Mouse (Mus musculus): ENCODE measurements around the gene Pbx2. TPM values are rescaled to one million over a fixed set of nuclear protein-coding genes. Genes with fewer than 3 reads are reported as not detected.
"Not testable (repeated sequence)": the region's sequence is repeated elsewhere in the genome, so short reads cannot be mapped to it uniquely, and the experiment has no call there.

Pbx2 gene
- 51.3 and 59.8 TPM in 2 replicates for polyA plus RNA-seq (2012; rRNA removed)

DNA sequence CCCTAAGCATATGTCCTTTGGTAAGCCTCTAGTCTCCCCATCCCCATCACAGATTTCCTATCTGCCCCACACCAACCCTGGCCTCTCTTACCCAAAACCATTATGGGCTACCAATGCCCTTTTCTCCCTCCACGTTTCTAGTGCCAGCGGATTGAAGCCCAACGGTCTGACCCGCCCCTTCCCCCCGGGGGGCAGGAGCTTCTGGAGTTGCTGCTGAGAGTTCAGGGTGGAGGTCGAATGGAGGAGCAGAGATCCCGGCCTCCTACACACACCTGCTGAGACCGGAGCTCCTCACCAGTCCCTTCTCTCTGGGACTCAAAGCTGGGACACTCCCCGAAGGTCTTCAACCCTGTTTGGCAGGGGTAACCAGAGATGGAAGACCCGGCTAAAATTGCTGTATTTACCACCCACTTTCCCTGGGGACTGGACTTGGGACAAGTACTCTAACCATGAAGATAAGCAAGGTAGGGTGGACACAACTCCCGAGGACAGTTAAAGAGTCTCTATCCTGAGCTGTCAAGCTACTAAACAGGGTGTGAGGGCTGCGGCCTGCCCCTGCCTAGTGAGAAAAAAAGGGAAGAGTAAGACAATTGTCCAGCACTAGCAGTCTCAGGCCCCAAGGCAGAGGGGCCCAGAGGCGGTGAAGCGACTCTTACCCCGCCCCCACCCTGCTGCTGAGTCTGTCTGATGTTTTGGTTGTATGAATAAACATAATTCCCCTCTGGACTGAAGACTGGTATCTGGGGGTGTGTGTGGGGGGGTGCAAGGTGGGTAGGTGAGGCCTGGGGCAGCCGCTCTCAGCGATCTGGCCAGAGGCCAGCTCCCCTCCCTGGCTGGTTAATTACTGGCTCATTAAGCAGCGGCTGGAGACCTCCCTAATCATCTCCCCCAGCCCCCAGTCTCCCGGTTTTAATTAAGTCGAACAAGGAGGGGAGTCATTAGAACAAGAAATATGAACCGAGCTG, at the start of gene Pbx2:
Gene Pbx2, plus strand, starts transcription at position 238 of the 965 bp plus-strand sequence.
- no peak for DNase-seq (ENCODE audit: low read depth)

DNA sequence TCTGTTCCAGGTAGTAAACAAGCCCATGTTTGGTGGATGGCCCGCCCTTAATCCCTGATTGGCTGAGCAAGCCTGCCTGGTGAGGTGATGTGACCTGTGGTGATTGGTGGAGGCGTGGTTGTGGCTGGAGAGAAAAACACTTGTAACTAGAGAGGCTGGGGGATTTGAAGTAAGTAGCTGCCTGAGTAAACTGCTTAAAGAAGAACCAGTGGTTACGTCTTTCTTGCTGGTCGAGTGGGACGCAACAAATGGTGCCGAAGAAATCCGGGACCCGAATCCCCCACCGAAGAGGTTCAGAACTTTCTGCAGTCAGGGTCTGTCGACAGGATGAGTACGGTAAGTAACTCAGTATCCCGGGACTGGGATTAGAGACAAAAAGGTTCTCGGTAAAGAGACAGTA, 47.5 kb upstream of the Pbx2 start:
- DNase-seq (ENCODE audit: low read depth), result not testable (repeated sequence)

DNA sequence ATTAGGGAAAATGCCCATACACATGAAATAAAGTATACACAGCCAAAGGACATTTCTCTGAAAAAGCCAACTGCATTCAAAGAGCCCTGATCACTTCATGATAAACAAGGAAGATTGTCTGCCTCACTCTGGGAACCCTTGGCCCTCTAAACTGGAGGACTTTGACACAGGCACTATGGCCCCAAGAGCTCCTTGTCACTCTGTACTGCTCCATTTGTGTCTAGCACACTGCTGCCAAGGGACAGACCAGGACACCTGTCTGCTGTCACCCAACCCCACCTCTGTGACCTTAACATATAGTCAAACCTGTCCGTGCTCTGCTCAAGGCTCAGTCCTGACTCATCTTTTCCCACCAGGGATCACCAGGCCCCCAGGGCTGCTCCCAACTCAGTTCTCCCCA, 44.3 kb upstream of the Pbx2 start:
- DNase-seq (ENCODE audit: low read depth), result no peak

DNA sequence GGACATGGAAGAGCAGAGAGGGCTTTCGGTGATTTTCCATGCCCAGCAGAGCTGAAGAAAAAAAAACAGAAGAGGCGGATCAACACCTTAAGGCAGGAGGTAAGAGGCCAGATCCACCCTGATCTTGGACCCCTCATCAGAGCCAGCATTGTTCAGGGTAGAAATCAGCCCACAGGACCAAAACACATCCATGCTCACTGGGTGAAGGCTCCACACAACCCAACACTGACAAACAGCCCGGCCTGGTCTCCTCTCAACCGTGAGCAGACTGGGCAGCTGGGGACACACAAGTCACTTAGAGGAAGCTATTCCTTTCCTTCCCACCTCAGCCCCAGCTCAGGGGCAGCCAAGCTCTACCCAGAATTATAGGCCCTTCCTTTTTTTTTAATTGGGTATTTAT, 43.5 kb upstream of the Pbx2 start:
- no peak for DNase-seq (ENCODE audit: low read depth)

DNA sequence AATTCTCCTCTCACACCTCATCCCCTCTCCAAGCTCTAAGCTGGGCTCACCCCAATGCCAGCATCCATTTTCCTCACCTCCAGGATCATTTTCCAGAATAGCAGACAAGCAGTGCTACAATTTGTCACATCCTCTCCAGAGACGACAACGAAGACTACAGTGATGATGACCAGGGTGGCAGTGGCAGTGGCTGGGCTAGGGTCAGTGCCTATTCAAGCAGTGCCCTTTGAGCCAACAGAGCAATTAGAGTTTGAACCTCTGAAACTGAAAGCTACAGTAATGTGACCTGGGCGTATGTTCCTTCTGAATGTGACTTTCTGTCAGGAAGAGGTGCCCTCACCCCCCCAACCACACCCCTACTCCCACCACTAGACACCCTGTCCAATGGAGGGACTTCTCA, 41.9 kb upstream of the Pbx2 start:
- no peak for DNase-seq (ENCODE audit: low read depth)

DNA sequence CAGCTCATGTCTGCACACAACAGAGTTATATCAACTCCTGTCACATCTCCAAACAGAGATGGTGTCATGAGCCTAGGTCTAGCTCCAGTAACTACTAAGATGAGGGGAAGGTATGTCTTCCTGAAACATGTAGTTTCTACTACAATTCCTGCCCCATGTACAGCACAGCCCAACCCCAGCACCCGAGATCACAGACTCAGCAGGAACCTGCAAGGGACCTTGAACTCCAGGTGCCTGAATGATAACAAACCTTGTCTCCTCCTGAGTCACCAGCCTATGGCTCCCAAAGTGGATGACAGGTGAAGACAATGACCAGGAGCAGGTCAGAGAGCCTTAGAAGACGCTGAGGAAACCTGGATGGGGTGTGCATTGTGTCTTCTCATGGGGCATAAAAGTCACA, 41.2 kb upstream of the Pbx2 start:
- no peak for DNase-seq (ENCODE audit: low read depth)

DNA sequence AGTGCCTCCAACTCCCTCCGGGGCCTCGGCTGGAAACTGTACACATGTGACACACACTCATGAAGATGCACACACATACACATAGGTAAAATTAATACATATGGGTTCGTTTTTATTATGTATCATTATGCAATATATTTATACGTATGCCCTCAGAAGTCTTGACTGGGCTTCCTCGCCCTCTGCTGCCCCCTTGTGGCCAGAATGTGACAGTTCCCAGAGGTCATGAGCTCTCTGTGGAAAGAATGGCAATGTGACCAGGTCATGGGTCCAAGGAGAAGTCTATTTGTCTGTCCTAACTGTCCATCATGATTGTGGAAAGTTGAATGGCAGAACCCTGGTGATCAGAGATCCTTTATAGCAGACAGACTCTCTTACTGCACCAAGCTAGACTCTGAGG, 35.6 kb upstream of the Pbx2 start:
- DNase-seq (ENCODE audit: low read depth), result no peak

DNA sequence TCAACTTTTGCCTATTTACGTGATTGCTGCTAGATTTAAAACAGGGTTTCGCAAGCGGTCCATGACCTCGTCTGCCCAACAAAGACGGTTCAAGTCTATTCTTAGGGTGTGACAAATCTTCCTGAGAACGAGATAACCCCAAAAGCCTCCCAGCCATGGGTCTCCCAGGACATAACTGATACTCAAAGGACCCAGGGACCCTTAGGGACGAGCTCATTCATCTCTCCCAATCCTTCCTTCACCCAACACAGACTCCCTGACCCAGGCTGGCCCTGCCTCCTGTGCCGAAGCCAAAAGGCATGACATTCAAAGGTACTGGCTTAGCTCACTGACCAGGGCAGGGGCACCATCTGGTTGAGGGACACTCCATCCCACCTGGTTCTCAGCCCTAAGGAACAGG, 34.7 kb upstream of the Pbx2 start:
- DNase-seq (ENCODE audit: low read depth), result no peak

DNA sequence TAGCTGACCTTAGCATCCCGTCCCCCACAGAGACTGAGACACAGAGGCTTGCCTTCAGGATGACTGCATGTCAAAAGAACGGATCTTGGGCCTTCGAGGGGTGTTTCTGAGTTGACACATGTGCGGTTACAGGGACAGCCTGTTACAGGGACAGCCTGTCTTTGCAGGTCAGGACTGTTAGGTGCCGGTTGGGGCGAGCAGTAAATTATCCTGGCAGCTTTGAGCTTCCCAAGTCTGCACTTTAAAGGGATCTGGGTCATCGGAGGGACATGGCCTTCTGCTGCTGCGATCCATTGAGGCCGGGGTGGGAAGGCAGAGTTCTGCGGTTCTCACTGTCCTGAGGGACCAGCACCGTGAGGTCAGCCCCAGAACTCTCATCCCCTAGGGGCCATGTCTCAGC, 33.7 kb upstream of the Pbx2 start:
- no peak for DNase-seq (ENCODE audit: low read depth)

DNA sequence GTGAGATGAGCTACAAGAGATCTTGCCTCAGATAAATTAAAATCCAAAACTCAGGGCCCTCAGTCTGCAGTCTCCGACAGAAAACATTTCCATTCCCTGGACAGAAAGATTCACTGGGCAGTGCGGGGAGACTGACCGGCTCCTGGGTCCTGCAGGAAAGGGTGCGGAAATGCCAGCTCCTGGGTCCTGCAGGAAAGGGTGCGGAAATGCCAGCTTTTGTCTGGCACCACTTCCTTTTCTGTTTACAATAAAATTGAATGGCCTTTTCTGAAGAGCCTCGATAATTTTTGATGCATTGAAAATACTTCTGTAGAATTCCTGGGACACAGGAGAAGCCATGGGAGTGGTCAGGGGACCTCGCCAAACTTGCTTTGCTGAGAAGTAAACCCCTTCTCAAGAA, 31.9 kb upstream of the Pbx2 start:
- DNase-seq (ENCODE audit: low read depth), result no peak

DNA sequence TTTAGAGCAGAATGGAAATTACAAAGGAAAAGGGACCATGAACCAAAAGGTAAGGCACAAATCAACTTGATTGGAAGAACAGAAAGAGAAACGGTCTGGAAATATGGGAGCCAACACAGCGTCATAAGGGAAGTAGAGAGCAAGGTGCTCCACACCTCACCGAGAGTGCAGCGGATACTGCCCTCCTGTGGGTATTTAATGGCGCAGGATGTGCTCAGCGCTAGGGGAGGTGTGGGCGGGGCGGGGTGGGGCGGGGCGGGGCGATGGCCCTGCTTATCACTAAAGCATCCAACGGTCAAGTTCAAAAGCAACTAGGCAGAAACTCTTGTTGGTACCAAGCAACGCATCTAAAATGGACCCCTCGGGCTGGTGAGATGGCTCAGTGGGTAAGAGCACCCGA, 31.2 kb upstream of the Pbx2 start:
- no peak for DNase-seq (ENCODE audit: low read depth)

DNA sequence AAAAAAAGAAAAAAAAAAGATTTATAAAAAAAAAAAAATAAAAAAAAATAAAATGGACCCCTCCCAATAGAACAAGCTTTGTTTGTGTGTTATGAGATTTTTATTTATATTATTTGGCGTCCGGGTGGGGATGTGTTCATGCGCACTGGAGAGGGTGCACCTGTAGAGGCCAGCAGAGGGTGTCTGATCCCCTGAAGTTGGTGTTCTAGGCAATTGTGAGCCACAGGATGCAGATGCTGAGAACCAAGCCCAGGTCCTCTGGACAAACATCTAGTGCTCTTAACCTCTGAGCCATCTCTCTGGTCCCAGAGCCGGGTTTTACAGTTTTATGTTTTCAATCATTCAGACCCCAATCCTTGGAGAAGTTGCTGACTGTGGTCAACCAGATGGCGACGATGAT, 30.6 kb upstream of the Pbx2 start:
- no peak for DNase-seq (ENCODE audit: low read depth)

DNA sequence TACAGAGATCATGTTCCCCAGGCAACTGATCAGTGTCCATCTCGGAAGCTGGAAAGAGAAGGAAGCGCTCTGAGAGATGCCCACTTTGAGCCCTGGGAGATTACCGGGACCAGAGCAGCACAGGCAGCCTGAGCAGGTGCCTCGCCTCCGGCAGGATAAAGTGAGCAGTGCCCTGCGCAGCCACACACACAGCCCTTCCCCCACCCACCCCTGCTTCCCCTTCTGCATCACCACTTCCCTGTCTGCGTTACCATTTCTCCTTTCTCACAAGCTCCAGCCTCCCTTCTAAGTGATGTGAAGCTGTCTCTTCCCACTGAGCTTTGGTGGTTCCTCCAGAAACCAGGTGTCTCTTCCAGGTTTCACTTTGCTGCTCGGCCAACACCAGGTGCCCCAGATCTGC, 29.9 kb upstream of the Pbx2 start:
- DNase-seq (ENCODE audit: low read depth), result no peak

DNA sequence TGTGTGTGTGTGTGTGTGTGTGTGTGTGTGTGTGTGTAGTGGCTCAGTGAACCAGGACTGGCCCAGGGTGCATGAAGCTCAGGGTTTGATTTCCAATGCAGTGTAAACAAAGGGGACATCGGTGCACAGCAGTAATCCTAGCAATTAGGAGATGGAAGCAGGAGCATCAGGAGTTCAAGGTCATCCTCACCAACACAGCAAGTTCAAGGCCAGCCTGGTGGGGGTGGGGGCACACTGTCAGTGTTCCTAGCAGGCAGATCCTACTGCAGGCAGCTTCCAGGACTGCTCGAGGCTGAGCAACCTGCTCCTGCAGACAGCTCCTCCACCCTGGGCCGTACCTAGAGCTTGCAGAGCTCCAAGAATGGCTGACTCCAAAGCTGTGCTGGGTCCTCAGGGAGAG, 28.5 kb upstream of the Pbx2 start:
- DNase-seq (ENCODE audit: low read depth), result no peak

DNA sequence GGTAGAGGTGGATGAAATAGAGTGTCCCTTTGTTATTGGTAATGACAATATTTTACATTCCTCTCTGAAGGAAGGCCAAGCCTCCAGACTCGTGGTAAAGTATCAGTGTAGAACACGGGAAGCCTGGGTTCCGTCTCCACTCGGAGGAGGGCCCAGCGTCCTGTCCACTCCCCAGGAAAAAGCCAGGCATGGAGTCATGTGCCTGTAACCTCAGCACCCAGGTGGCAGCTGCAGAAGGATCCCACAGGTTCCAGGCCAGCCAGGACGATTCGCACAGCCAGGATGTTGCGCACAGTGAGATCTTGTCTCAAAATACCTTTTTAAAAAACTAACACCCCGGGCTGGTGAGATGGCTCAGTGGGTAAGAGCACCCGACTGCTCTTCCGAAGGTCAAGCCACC, 27.7 kb upstream of the Pbx2 start:
- no peak for DNase-seq (ENCODE audit: low read depth)

DNA sequence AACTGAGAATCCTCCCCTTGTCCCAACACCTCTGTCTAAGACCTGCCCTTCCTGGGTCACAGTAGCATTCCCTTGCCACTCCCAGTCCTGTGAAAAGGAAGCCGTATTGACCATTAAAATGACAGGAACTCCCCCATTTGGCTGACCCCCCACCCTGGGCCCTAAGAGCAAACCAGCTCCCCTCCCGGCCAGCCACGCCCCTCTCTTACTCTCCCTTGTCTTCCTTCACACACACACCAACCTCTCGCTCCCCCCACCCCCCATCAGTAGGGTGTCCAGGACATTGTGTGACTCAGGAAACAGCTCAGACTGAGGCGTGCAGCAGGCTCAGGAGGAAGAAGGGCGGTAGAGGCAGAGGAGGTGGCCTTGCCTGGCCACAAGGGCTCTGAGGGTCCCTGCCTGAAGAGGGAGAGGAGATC, 27.1 kb upstream of the Pbx2 start, which contains the start of gene Notch4:
Gene Notch4, plus strand, starts transcription at position 266 of the 419 bp plus-strand sequence.
- DNase-seq (ENCODE audit: low read depth), result no peak

DNA sequence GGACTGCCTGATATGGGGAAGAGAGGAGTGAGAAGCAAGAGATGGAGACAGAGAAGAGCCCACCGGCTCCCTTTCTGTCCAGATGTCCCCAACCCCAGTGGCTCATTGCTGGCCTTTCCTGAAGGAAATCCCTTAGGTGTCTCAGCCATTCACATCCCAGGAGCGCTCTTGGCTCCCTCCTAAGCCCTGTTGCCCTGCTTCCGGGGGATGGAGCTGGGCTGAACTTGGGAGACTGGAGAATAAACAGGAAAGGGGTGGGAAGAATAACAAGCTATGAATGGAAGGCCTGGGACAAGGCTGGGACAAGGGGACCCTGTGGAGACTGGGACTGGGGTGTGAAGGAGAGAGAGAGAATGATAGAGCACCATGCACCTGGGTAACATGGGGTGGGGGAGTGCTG, 26.3 kb upstream of the Pbx2 start:
- DNase-seq (ENCODE audit: low read depth), result no peak

DNA sequence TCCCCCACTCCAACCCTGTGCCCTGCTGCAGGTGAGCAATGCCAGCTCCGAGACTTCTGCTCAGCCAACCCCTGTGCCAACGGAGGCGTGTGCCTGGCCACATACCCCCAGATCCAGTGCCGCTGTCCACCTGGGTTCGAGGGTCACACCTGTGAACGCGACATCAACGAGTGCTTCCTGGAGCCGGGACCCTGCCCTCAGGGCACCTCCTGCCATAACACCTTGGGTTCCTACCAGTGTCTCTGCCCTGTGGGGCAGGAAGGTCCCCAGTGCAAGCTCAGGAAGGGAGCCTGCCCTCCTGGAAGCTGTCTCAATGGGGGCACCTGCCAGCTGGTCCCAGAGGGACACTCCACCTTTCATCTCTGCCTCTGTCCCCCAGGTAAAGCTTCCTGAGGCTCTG, 23.8 kb upstream of the Pbx2 start:
- DNase-seq (ENCODE audit: low read depth), result no peak

DNA sequence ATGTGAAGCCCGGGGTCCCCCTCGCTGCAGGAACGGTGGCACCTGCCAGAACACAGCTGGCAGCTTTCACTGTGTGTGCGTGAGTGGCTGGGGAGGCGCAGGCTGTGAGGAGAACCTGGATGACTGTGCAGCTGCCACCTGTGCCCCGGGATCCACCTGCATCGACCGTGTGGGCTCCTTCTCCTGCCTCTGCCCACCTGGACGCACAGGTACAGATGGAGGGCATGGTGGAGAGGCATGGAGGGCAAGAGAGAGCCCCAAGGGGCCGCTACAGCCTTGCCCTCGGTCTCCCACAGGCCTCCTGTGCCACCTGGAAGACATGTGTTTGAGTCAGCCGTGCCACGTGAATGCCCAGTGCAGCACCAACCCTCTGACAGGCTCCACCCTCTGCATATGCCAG, 22.6 kb upstream of the Pbx2 start:
- DNase-seq (ENCODE audit: low read depth), result no peak

DNA sequence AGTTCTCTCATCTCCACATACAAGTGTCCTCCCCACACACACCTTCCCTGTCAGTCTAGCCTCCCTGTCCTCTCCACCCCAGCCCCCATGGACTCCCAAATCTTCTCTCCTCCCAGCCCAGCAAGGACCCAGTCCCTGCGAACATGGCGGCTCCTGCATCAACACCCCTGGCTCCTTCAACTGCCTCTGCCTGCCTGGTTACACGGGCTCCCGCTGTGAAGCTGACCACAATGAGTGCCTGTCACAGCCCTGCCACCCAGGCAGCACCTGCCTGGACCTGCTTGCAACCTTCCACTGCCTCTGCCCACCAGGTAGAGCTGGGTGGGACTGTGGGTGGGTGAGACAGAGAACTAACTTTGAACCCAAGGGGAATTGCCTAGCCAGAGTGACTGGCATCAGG, 21.1 kb upstream of the Pbx2 start:
- no peak for DNase-seq (ENCODE audit: low read depth)

DNA sequence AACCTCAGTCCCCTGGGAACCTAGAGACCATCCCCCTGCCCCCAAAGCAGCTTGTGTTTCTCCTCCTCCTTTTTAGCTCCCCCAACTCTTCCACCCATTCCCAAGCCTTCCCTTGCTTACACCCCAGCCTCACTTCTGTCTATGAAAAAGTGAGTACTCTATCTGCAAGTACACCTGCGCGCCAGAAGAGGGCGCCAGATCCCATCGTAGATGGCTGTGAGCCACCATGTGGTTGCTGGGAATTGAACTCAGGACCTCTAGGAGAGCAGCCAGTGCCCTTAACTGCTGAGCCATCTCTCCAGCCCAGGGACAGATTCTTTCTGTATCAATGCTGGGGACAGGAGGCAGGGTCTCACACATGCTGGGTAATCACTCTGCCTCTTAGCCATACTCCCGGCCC, 19.2 kb upstream of the Pbx2 start:
- no peak for DNase-seq (ENCODE audit: low read depth)

DNA sequence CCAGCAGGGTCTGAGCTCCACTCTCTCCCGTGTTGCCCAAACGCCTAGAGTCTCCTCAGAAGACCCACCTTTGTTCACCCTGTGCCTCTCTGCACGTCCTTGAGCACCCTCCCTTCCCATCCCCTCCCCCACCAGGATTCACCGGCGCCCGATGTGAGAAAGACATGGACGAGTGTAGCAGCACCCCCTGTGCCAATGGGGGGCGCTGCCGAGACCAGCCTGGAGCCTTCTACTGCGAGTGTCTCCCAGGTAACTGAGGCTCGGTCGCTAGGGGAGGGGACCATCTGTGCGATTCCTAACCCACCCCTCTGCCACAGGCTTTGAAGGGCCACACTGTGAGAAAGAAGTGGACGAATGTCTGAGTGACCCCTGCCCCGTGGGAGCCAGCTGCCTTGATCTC, 18.7 kb upstream of the Pbx2 start:
- DNase-seq (ENCODE audit: low read depth), result no peak

DNA sequence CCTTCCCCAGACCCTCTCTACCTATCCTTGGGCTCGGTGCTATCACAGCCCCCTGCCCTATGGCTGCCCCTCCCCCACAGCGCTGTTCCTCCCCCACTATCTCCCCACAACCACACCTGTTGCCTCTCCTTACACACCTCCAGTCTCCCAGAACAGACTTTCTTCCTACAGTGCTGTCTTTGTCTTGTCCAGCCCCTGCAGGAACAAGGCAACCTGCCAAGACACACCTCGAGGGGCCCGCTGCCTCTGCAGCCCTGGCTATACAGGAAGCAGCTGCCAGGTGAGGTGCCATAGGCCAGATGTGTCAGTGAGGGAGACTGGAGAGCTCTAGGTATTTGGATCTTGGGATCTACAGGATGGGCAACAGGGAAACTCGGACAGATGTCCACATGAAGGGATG, 14.5 kb upstream of the Pbx2 start:
- no peak for DNase-seq (ENCODE audit: low read depth)

DNA sequence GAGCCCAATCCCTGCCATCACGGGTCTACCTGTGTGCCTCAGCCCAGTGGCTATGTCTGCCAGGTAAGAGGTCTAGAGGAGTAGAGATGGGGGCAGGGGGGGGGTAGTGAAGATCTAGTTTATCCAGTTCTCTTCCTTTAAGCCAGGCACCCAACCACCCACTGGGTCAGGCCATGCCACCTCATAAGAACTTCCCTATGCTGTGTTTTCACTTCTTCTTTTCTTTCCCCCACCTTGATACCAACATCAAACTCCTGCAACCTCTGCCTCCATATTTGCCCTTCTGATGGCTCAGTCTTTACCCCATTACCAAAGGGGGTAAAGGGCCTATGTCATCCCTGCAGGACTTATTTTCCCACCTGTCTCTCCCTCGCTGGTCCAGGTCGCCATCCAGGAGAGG, 13.0 kb upstream of the Pbx2 start:
- no peak for DNase-seq (ENCODE audit: low read depth)

Measured in gonadal fat pad, adult 2 months (tissue).